Mouse (Mus musculus) G1E (cell line): Measurements from ENCODE around the gene Gria1. TPM values are rescaled to one million over a fixed set of nuclear protein-coding genes. Genes with fewer than 3 reads are reported as not detected.

Source experiments
- ATAC-seq: 2 replicates; pipeline ENCODE4 v1.8.0; 2016; ENCODE audit warnings: mild to moderate bottlenecking; ENCODE audit not compliant: insufficient number of reproducible peaks, poor library complexity, low FRiP score, severe bottlenecking; ENCODE audit errors: extremely low read depth
- DNase-seq: peaks from one replicate; pipeline ENCODE4 v3.0.0; 2012; ENCODE audit warnings: low spot score
- H3K27me3 ChIP-seq: 2 replicates; pipeline ENCODE4 v1.6.1; 2012; ENCODE audit warnings: mild to moderate bottlenecking, low read length, inconsistent platforms; ENCODE audit not compliant: insufficient read depth
- H3K36me3 ChIP-seq: replicated peaks from 2 replicates; pipeline ENCODE3; 2012; ENCODE audit warnings: mild to moderate bottlenecking, inconsistent platforms
- H3K4me1 ChIP-seq: 2 replicates; pipeline ENCODE4 v1.6.1; 2012; ENCODE audit warnings: low read depth, low read length, inconsistent platforms, mixed read lengths; ENCODE audit not compliant: insufficient read depth
- H3K4me3 ChIP-seq: 2 replicates; pipeline ENCODE4 v1.5.1; 2012; ENCODE audit warnings: low read depth, mild to moderate bottlenecking, inconsistent platforms, low read length, moderate library complexity, mixed read lengths
- H3K9me3 ChIP-seq: replicated peaks from 2 replicates; pipeline ENCODE4 v1.6.1; 2012; ENCODE audit warnings: inconsistent platforms
- CTCF ChIP-seq: IDR thresholded peaks from 2 replicates; pipeline ENCODE4 v1.5.1; 2012; ENCODE audit warnings: low read depth, low read length, inconsistent platforms, mixed read lengths
- GATA1 ChIP-seq: IDR thresholded peaks from 2 replicates; pipeline ENCODE4 v1.6.1; 2012; ENCODE audit warnings: borderline replicate concordance, low read length, inconsistent platforms, mixed read lengths
- GATA2 ChIP-seq: IDR thresholded peaks from 2 replicates; pipeline ENCODE4 v1.6.1; 2012; ENCODE audit warnings: low read depth, low read length, inconsistent platforms, borderline replicate concordance
- POLR2AphosphoS5 ChIP-seq: IDR thresholded peaks from 2 replicates; pipeline ENCODE4 v1.6.1; 2012; ENCODE audit warnings: low read depth, low read length, inconsistent platforms; ENCODE audit not compliant: insufficient replicate concordance
- TAL1 ChIP-seq: conservative IDR thresholded peaks from 2 replicates; pipeline ENCODE4 v1.6.1; 2012; ENCODE audit warnings: low read depth, low read length, inconsistent platforms, mixed read lengths
- polyA plus RNA-seq: library from polyadenylated mRNA; stranded (reverse); fragments of >175 nt; gene quantifications from 2 replicates; pipeline ENCODE4 v1.2.3, GENCODE M21; 2012
- total RNA-seq, 2 experiments: library from RNA; stranded (forward) in 1 of 2; stranded (reverse) in 1 of 2; fragments of 200-1000 nt in 1 of 2; fragments of >200 nt in 1 of 2; fragmentation: Nextera tagmentation in 1 of 2; gene quantifications; 2 replicates each; pipeline ENCODE4 v1.2.3; 2014 to 2017

Gene Gria1
- total RNA-seq (2014; fragmentation: Nextera tagmentation), result not detected in 2 replicates
- total RNA-seq (2017), result 0.05 TPM in 1 of 2 replicates, not detected in the other
- 0.02 TPM in 1 of 2 replicates, not detected in the other for polyA plus RNA-seq

GRCm38 (mm10) chr11:57011024-57011690 lies at the start of gene Gria1:
TSS of gene Gria1 (plus strand) at chr11:57011387.
- Histone ChIP-seq H3K27me3 (no peaks in the 10 kb centered on the region), H3K36me3 (no peaks in the 10 kb centered on the region), H3K4me1 (no peaks in the 10 kb centered on the region), H3K4me3 (no peak within 1 kb of the TSS), H3K9me3 (peaks cover 57% of the 10 kb centered on the region)
- no peak for DNase-seq
- TF ChIP-seq POLR2AphosphoS5, result no peak
- no peak for TF ChIP-seq GATA1
- no peak for TF ChIP-seq CTCF
- no peak for TF ChIP-seq TAL1
- TF ChIP-seq GATA2, result no peak
- ATAC-seq, result no peak

- no peak overlapping the region for H3K4me3 ChIP-seq
- no peak for ATAC-seq
Measured at GRCm38 (mm10) chr11:56961751-56962150, 49.4 kb upstream of the Gria1 start.

GRCm38 (mm10) chr11:56972814-56973213 lies 38.4 kb upstream of the Gria1 start:
- Histone ChIP-seq H3K36me3 (no peaks in the 10 kb centered on the region), H3K27me3 (no peaks in the 10 kb centered on the region), H3K4me1 (no peaks in the 10 kb centered on the region), H3K9me3 (peaks cover 36% of the 10 kb centered on the region), H3K4me3 (no peak overlapping the region)
- TF ChIP-seq GATA2, result no peak
- no peak for TF ChIP-seq POLR2AphosphoS5
- no peak for TF ChIP-seq GATA1
- TF ChIP-seq TAL1, result no peak
- no peak for TF ChIP-seq CTCF
- ATAC-seq (no peak), DNase-seq (no peak)

More at GRCm38 (mm10) chr11:56961751-56962150, 49.4 kb upstream of the Gria1 start:
- H3K4me1 ChIP-seq, result no peaks in the 10 kb centered on the region
- peaks cover 16% of the 10 kb centered on the region for H3K9me3 ChIP-seq
- no peak for TF ChIP-seq CTCF
- TF ChIP-seq POLR2AphosphoS5, result no peak
- no peak for TF ChIP-seq GATA2
- TF ChIP-seq GATA1, result no peak
- TF ChIP-seq TAL1, result no peak
- DNase-seq, result no peak
- H3K27me3 ChIP-seq, result no peaks in the 10 kb centered on the region
- H3K36me3 ChIP-seq, result no peaks in the 10 kb centered on the region

GRCm38 (mm10) chr11:56984321-56985000 lies 26.7 kb upstream of the Gria1 start:
- no peaks in the 10 kb centered on the region for H3K27me3 ChIP-seq
- TF ChIP-seq GATA1, result no peak
- TF ChIP-seq TAL1, result no peak
- no peak for TF ChIP-seq CTCF
- no peak for TF ChIP-seq GATA2
- TF ChIP-seq POLR2AphosphoS5, result no peak
- H3K4me1 ChIP-seq, result no peaks in the 10 kb centered on the region
- no peak for ATAC-seq
- no peak overlapping the region for H3K4me3 ChIP-seq
- H3K36me3 ChIP-seq, result no peaks in the 10 kb centered on the region
- H3K9me3 ChIP-seq, result peaks cover 26% of the 10 kb centered on the region
- DNase-seq, result no peak

GRCm38 (mm10) chr11:56985457-56985856 lies 25.7 kb upstream of the Gria1 start:
- no peak for ATAC-seq
- DNase-seq, result no peak
- no peaks in the 10 kb centered on the region for H3K27me3 ChIP-seq
- no peak overlapping the region for H3K4me3 ChIP-seq
- H3K9me3 ChIP-seq, result peaks cover 28% of the 10 kb centered on the region
- TF ChIP-seq CTCF (no peak), TAL1 (no peak)
- H3K36me3 ChIP-seq, result no peaks in the 10 kb centered on the region
- H3K4me1 ChIP-seq, result no peaks in the 10 kb centered on the region

- ATAC-seq, result no peak
- Histone ChIP-seq H3K4me3 (no peak overlapping the region), H3K27me3 (no peaks in the 10 kb centered on the region), H3K9me3 (peaks cover 39% of the 10 kb centered on the region), H3K4me1 (no peaks in the 10 kb centered on the region), H3K36me3 (no peaks in the 10 kb centered on the region)
- TF ChIP-seq GATA2 (no peak), TAL1 (no peak), CTCF (no peak), GATA1 (no peak), POLR2AphosphoS5 (no peak)
- DNase-seq, result no peak
Measured at GRCm38 (mm10) chr11:56999601-57000001, 11.6 kb upstream of the Gria1 start.
